Mouse (Mus musculus) ES-E14 (cell line): ENCODE measurements around the gene Mgmt. TPM values are rescaled to one million over a fixed set of nuclear protein-coding genes. Genes with fewer than 3 reads are reported as not detected.
A peak's percentile ranks its signal among the peaks of the same experiment; 100 is the strongest.

Source experiments
- DNase-seq: peaks from one replicate; pipeline ENCODE4 v3.0.0-alpha.2; 2013; ENCODE audit warnings: low read depth, low spot score
- H3K27ac ChIP-seq: 2 replicates; pipeline ENCODE4 v1.5.1; 2012; ENCODE audit warnings: low read depth, mild to moderate bottlenecking, low read length, moderate library complexity, mixed read lengths; ENCODE audit not compliant: poor library complexity, insufficient read depth, severe bottlenecking
- H3K36me3 ChIP-seq: 2 replicates; pipeline ENCODE4 v1.6.1; 2012; ENCODE audit warnings: mild to moderate bottlenecking, low read length, moderate library complexity, mixed read lengths; ENCODE audit not compliant: control insufficient read depth, poor library complexity, insufficient read depth, severe bottlenecking
- H3K4me1 ChIP-seq, 2 experiments: fragments of 150-350 bp in 1 of 2; sonication (generic) in 1 of 2; 2 replicates each; pipeline ENCODE4 v1.6.1; 2012; ENCODE audit warnings: low read length in 2 of 2, mild to moderate bottlenecking in 1 of 2, mixed read lengths in 1 of 2; ENCODE audit not compliant: control insufficient read depth in 2 of 2, insufficient read depth in 2 of 2, poor library complexity in 1 of 2
- H3K4me3 ChIP-seq, 2 experiments: fragments of 150-350 bp in 1 of 2; sonication (generic) in 1 of 2; 2 replicates each; pipeline ENCODE4 v1.5.1; 2012; ENCODE audit warnings: low read length in 2 of 2, low read depth in 1 of 2, mild to moderate bottlenecking in 1 of 2, mixed read lengths in 1 of 2; ENCODE audit not compliant: insufficient read depth in 1 of 2, poor library complexity in 1 of 2, severe bottlenecking in 1 of 2
- H3K9ac ChIP-seq: 2 replicates; pipeline ENCODE4 v1.6.1; 2012; ENCODE audit warnings: low read depth, mild to moderate bottlenecking, low read length, mixed read lengths; ENCODE audit not compliant: poor library complexity, insufficient read depth, severe bottlenecking
- H3K9me3 ChIP-seq: fragments of 150-350 bp; sonication (generic); 2 replicates; pipeline ENCODE4 v1.6.1; 2012; ENCODE audit warnings: low read depth, mild to moderate bottlenecking, low read length; ENCODE audit not compliant: control insufficient read depth, insufficient read depth
- CHD2 ChIP-seq: IDR thresholded peaks from 2 replicates; pipeline ENCODE4 v1.6.1; 2014; ENCODE audit warnings: mild to moderate bottlenecking, low read depth, low read length, inconsistent platforms
- HCFC1 ChIP-seq: IDR thresholded peaks from 2 replicates; pipeline ENCODE4 v1.6.1; 2012; ENCODE audit warnings: low read length, inconsistent platforms, borderline replicate concordance; ENCODE audit not compliant: insufficient read depth
- MAFK ChIP-seq: IDR thresholded peaks from 2 replicates; pipeline ENCODE4 v1.6.1; 2014; ENCODE audit warnings: mild to moderate bottlenecking, low read depth, low read length, inconsistent platforms; ENCODE audit not compliant: insufficient read depth
- ZC3H11A ChIP-seq: IDR thresholded peaks from 2 replicates; pipeline ENCODE4 v1.6.1; 2012; ENCODE audit warnings: low read depth, mild to moderate bottlenecking, inconsistent platforms, low read length, borderline replicate concordance
- ZNF384 ChIP-seq: IDR thresholded peaks from 2 replicates; pipeline ENCODE4 v1.6.1; 2012; ENCODE audit warnings: low read depth, low read length, inconsistent platforms
- in situ Hi-C, 2 experiments: fragments of 600-800 bp; cut with MboI; formaldehyde crosslinking; loops; one replicate each; pipeline ENCODE4 v1.15.1; 2025; ENCODE audit warnings: low sequenced_read_pairs in 2 of 2, inconsistent platforms in 1 of 2; ENCODE audit not compliant: unreplicated experiment in 2 of 2
- total RNA-seq: library from RNA; depleted of rRNA; stranded (reverse); fragments of 300-350 nt; gene quantifications from 2 replicates; pipeline ENCODE4 v1.2.3, GENCODE M21; 2012

The Mgmt gene
- total RNA-seq, 1 experiment, result 6.4 TPM

- Histone ChIP-seq H3K27ac (no peak overlapping the region), H3K36me3 (no peaks in the 10 kb centered on the region), H3K9me3 (no peaks in the 10 kb centered on the region), H3K4me3 (no peak overlapping the region), H3K9ac (no peak overlapping the region), H3K4me1 (no peaks in the 10 kb centered on the region)
- TF ChIP-seq ZC3H11A (no peak), ZNF384 (no peak), HCFC1 (no peak), CHD2 (no peak), MAFK (no peak)
- in situ Hi-C loops, result no loop called here
- no peak for DNase-seq
Observed at GRCm38 (mm10) chr7:137038946-137039320, 144.5 kb downstream of the Mgmt start.

- in situ Hi-C loops, result no loop called here
- no peak for TF ChIP-seq MAFK
- TF ChIP-seq HCFC1, result no peak
- no peak for TF ChIP-seq ZNF384
- no peak for TF ChIP-seq CHD2
- TF ChIP-seq ZC3H11A, result no peak
- no peaks in the 10 kb centered on the region for H3K36me3 ChIP-seq
- no peaks in the 10 kb centered on the region for H3K4me1 ChIP-seq
- no peak overlapping the region for H3K4me3 ChIP-seq
- DNase-seq, result no peak
- no peak overlapping the region for H3K27ac ChIP-seq
- H3K9me3 ChIP-seq, result no peaks in the 10 kb centered on the region
- no peak overlapping the region for H3K9ac ChIP-seq
Observed at GRCm38 (mm10) chr7:137040646-137041045, 146.2 kb downstream of the Mgmt start.

- no peak for DNase-seq
- in situ Hi-C loops, result no loop called here
Observed at GRCm38 (mm10) chr7:137046891-137047290, 152.5 kb downstream of the Mgmt start.

GRCm38 (mm10) chr7:137048086-137048922, 153.9 kb downstream of the Mgmt start:
- in situ Hi-C loops, result no loop called here
- H3K27ac ChIP-seq, result no peak overlapping the region
- no peak for DNase-seq

More at GRCm38 (mm10) chr7:137046891-137047290, 152.5 kb downstream of the Mgmt start:
- H3K4me1 ChIP-seq, result no peaks in the 10 kb centered on the region
- no peaks in the 10 kb centered on the region for H3K36me3 ChIP-seq
- H3K9ac ChIP-seq, result no peak overlapping the region
- H3K4me3 ChIP-seq, result no peak overlapping the region
- no peak overlapping the region for H3K27ac ChIP-seq
- H3K9me3 ChIP-seq, result no peaks in the 10 kb centered on the region
- TF ChIP-seq CHD2 (no peak), ZNF384 (no peak), MAFK (no peak), HCFC1 (no peak), ZC3H11A (no peak)

GRCm38 (mm10) chr7:137054343-137054742, 159.9 kb downstream of the Mgmt start:
- Histone ChIP-seq H3K27ac (no peak overlapping the region), H3K9me3 (no peaks in the 10 kb centered on the region), H3K9ac (no peak overlapping the region), H3K4me3 (no peak overlapping the region), H3K4me1 (no peaks in the 10 kb centered on the region), H3K36me3 (no peaks in the 10 kb centered on the region)
- peak; percentile 22 for DNase-seq
- TF ChIP-seq CHD2 (no peak), ZNF384 (no peak), ZC3H11A (no peak), MAFK (no peak), HCFC1 (no peak)
- in situ Hi-C loops, result no loop called here

More at GRCm38 (mm10) chr7:137048086-137048922, 153.9 kb downstream of the Mgmt start:
- Histone ChIP-seq H3K4me1 (no peaks in the 10 kb centered on the region), H3K4me3 (no peak overlapping the region), H3K9ac (no peak overlapping the region), H3K9me3 (no peaks in the 10 kb centered on the region), H3K36me3 (no peaks in the 10 kb centered on the region)
- no peak for TF ChIP-seq ZC3H11A
